Comparison of ENCODE assay signal across 8 mouse cellular contexts in genomic region chr4:155694111-155694481, GRCm38 (mm10). TPM values are rescaled to one million over a fixed set of nuclear protein-coding genes. Genes with fewer than 3 reads are reported as not detected.
A peak's percentile ranks its signal among the peaks of the same experiment; 100 is the strongest.
DNase-seq lines count a peak whose midpoint lies in the region; ATAC-seq lines count a peak whose summit lies in the region.

Gene Fndc10, plus strand, starts transcription at chr4:155694342.

- H3K4me1 ChIP-seq in hindbrain, embryonic 12.5 days, result peaks cover 21% of the 10 kb centered on the region

- H3K27ac ChIP-seq in hindbrain, embryonic 12.5 days, result peak within 1 kb of the TSS; percentile 89

- under 1% methylated on average over 38 of the region's 47 CpGs for WGBS in hindbrain, embryonic 12.5 days

- peak within 1 kb of the TSS; percentile 89 for H3K4me2 ChIP-seq in hindbrain, embryonic 12.5 days (replicated peaks)

- DNase-seq in Muller cell, postnatal 12 days (ENCODE audit: inconsistent ontology term), result peak; percentile 64
- DNase-seq in cerebellum, adult 9-10 months, result peak; percentile 89
- DNase-seq in frontal cortex, postnatal 10 days (ENCODE audit: low spot score in 2 of 2), result peak; percentile 67 to 80
- peak; percentile 59 for DNase-seq in left cerebral cortex, adult 11 months (ENCODE audit: low spot score)
- peak; percentile 60 for DNase-seq in lung, postnatal 14 days
- DNase-seq in right cerebral cortex, postnatal 10 days (ENCODE audit: low spot score in 2 of 2), result peak; percentile 86
- DNase-seq in urinary bladder, postnatal 4 days (ENCODE audit: low spot score in 2 of 2), result peak; percentile 60 to 70

- peak; percentile 85 for ATAC-seq in hindbrain, embryonic 12.5 days (ENCODE audit: low FRiP score)

- peak within 1 kb of the TSS; percentile 84 for H3K9ac ChIP-seq in hindbrain, embryonic 12.5 days

- peaks cover 25% of the 10 kb centered on the region for H3K27me3 ChIP-seq in hindbrain, embryonic 12.5 days

- no peaks in the 10 kb centered on the region for H3K36me3 ChIP-seq in hindbrain, embryonic 12.5 days

- H3K4me3 ChIP-seq in hindbrain, embryonic 12.5 days, result peak within 1 kb of the TSS; percentile 76

- H3K9me3 ChIP-seq in hindbrain, embryonic 12.5 days (replicated peaks), result no peaks in the 10 kb centered on the region

RNA-seq across cellular contexts. Expression of gene Fndc10, which starts in this region (rescaled TPM):
- 10.4 and 10.9 TPM in 2 replicates for polyA plus RNA-seq in hindbrain, embryonic 12.5 days (2016; fragmentation: Nextera tagmentation; extraction: Ambion mirVana)

Comparison
In these comparisons a context has a peak if more than half of its experiments do, and no peak if none do; other contexts are left out.
1. Peak in every context shown above with its lines: DNase-seq, ATAC-seq, H3K4me3 ChIP-seq and H3K27ac ChIP-seq.